Mouse (Mus musculus) thymus, postnatal 14 days (tissue): ENCODE data around the gene Apba3.
"Not testable (repeated sequence)": the region's sequence is repeated elsewhere in the genome, so short reads cannot be mapped to it uniquely, and the experiment has no call there.

Experiments used
- DNase-seq: peaks from one replicate; pipeline ENCODE4 v3.0.0; 2021

Apba3 gene

GRCm38 (mm10) chr10:81266211-81267105 is at the start of gene Apba3, which contains the start of gene Mrpl54:
Gene Apba3 (plus strand): TSS chr10:81266960.
Gene Mrpl54 (minus strand): TSS chr10:81266934.
- peak; percentile 97 for DNase-seq

DNA sequence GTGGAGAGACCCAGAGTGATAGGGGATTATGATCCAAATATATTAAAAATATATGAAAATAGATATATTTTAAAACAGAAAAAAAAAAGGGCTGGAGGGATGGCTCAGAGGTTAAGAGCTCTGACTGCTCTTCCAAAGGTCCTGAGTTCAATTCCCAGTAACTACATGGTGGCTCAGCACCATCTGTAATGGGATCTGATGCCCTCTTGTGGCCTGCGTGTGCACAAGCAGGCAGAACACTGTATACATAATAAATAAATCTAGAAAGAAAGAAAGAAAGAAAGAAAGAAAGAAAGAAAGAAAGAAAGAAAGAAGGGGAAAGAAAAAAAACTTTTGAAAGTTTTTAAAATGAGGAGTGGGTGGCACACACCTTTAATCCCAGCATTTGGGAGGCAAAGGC is 49.5 kb upstream of the Apba3 start:
- peak; percentile 53 for DNase-seq

DNA sequence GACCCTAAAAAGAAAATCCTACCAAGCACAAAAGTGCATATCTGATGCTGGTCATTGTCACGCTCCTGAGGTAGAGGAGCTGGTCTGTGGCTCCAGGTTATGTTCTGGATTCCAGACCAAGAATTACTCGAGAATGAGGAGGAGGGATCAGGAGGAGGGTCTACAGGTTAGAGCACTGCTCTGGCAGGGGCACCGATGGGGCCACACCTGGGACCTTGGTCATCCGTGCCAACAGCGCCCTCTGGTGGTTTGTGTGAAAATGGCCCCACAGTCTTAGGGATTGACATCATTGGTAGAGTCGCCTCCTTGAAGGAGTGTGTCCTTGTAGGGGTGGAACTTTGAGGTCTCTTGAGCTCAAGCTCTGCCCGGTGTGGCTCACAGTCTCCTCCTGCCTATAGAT is 48.8 kb upstream of the Apba3 start:
- peak; percentile 82 for DNase-seq

DNA sequence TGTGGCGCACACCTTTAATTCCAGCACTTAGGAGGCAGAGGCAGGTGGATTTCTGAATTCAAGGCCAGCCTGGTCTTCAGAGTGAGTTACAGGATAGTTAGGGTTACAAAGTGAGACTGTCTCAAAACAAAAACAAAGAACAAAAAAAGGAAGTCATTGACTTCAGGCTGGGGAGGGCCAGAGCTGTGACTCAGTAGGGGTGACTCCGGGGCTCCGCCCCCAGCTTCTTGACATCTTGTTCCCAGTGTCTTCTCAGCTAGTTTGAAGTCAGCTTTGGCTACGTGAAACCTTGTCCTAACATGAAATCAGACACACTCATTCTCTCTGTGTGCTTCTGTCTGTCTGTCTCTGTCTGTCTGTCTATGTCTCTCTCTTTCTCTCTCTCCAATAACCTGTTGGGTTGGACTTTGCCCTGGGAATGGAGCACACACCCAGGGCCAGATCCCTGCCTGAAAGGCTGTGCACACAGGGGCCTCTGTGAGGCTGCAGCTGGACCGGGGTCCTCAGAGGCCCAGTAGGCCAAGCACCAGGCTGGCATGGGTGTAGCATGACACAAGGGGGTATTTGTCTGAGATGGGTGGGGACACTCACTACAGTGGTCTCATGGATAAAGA is 45.3 kb upstream of the Apba3 start:
- no peak for DNase-seq

DNA sequence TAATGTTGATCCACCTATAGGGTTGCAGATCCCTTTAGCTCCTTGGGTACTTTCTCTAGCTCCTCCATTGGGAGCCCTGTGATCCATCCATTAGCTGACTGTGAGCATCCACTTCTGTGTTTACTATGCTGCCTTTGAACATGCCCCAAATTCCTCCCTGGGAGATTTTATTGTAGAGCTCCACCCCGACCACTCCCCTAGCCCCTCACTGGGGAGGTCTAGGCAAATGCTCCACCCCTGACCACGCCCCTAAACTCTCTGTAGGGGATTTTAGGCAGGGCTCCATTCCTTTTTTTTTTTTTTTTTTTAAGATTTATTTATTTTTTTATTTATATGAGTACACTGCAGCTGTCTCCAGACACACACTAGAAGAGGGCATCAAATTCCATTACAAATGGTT is 43.0 kb upstream of the Apba3 start:
- not testable (repeated sequence) for DNase-seq

GRCm38 (mm10) chr10:81229735-81230437 is 36.9 kb upstream of the Apba3 start:
- DNase-seq: peak; percentile 49

DNA sequence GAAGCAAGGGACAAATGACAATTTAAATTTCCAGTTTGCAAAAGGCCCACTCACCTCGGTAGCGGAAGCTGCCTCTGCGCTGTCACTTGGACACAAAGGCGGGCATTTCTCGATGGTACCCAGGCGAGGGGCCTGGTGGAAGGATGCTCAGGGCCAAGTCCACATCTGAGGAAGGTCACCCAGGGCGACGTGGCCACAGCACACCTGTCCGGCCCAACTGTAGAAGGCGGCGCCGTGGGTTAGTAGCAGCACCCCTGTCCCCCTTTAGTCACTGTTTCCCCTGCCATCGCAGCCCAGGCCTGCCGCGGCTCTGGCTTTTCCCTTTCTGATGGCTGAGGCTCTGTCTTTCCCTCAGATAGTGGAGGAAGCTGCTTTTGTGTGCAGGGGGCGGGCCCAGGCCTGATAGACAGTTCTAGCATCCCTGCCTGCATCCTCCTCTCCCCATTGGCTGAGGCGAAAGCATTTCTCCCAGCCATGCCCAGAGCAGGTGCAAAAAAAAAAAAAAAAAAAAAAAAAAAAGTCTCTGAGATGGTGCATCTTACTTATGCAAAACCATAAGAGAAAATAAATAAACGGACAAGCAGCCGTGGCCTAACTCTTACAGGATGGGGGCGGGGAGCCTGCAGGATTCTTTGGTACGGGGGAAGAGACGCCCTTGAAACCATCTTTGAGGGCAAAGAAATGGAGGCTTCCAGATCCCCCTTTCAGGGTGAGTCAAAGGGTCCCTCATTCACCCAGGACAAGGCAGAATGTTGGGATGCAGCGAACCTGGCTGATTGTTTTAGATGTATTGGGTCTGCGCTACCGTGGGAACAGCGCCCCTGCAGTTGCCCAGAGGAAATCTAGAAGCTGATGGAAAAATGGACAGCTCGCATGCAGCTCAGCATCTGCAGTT is 36.1 kb upstream of the Apba3 start, which contains the start of gene Atcay:
Gene Atcay (minus strand): TSS at position 396 of the 895 bp plus-strand sequence.
- DNase-seq: peak; percentile 55

DNA sequence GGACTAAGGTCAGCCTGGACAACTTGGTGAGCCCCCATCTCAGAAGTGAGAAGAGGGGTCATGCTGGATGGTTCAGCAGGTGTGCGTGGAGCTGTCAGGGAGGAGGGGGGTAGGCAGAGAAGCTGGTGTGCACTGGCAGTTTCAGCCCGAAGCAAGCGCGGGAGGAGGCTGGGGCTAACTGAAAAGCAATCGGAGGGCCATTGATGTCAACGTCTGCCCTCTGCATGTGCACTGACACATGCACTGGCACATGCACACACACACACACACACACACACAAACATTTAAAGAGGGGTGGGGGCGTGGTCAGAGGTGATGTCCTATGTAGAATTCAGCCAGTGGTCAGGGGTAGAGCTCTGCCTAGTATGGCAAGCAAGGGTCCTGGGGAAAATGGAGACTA is 35.3 kb upstream of the Apba3 start:
- DNase-seq: no peak

- peak; percentile 95 for DNase-seq
Observed at GRCm38 (mm10) chr10:81232580-81233225, 34.1 kb upstream of the Apba3 start, which contains the start of gene Zfr2. Gene Zfr2 (plus strand): TSS chr10:81233155.

DNA sequence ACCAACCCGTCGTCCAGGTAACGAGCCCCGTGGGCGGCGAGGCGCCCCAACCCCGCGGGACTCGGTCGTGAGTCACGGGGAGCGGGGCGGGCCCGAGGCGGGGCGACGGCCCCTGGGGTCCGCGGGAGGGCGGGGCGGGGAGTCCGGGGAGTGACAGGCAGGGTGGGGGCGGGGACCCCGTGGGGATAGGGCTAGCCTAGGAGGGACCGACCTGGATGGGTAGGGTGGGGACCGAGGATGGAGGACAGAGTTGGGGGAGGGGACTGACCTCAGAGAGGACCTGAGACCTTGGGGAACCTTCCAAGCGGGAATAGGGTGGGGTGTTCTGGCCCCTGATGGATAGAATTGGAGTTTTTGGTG is 33.6 kb upstream of the Apba3 start:
- no peak for DNase-seq

GRCm38 (mm10) chr10:81234206-81234605 is 32.6 kb upstream of the Apba3 start:
- DNase-seq: no peak

DNA sequence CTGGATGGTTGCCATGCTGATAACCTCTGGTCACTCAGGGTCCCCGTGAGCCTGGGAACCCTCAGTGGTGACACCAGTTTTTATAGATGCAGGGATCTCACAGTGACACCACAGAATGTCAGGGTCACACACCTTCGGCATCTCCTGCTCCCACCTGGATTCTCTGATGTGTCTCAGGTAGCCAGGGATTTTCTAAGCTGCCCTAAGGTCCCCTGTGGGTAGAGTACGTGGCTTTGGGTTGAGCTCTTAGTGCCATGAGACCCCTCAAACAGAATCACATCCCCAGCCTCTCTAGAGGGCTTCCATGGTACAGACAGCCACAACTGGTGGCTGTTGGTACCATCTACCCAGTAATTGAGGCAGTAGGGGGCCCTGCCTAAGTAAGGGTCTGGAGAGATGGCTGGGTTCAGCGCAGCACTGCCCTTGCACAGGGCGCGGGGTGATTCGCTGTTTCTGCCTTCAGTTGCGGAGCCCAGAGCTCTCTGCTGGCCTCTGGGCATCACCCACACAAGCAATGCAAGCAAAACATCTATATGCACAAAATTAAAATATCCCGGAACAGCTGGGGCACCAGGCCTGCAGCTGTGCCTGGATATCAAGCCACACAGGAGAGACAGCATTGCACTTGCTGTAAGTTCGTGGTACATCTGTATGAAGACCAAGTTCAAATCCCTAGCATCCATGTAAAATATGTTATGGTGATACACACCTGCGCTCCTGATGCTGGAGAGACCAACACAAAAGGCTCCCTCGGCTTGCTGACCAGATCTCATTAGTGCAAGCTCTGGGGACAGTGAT is 30.1 kb upstream of the Apba3 start:
- DNase-seq: no peak

DNA sequence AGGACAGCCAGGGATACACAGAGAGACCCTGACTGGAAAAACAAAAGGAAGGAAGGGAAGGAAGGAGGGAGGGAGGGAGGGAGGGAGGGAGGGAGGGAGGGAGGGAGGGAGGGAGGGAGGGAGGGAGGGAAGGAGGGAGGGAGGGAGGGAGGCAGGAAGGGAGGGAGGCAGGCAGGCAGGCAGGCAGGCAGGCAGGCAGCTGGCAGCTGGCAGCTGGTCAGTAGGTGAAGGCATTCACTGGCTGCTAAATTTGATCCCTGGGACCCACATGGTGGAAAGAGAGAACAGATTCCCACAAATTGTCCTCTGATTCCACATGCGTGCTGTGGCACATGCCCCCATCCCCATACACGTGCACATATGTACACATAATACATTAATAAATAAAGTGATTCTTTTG is 28.1 kb upstream of the Apba3 start:
- DNase-seq: no peak

DNA sequence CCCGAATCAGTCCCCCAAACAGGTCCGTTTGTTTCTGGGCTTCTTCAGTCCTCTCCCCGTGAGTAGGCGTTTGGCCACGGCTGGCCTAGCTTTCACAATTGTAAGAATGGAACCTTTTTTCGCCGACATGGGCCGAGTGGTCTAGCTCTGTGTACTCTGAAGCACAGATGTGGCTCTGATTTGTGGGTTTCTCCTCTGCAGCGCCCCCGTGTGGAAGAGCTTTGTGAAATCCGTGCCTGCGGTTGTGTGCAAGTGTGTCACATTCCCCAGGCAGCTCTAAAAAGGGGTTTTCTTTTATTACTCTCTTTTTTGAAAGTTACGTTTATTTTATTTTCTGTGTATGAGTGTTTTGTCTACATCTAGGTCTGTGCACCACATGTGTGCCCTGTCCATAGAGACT is 25.9 kb upstream of the Apba3 start:
- DNase-seq: peak; percentile 80

- peak; percentile 56 for DNase-seq
Observed at GRCm38 (mm10) chr10:81242021-81242420, 24.7 kb upstream of the Apba3 start.

GRCm38 (mm10) chr10:81244146-81244545 is 22.6 kb upstream of the Apba3 start:
- no peak for DNase-seq

DNA sequence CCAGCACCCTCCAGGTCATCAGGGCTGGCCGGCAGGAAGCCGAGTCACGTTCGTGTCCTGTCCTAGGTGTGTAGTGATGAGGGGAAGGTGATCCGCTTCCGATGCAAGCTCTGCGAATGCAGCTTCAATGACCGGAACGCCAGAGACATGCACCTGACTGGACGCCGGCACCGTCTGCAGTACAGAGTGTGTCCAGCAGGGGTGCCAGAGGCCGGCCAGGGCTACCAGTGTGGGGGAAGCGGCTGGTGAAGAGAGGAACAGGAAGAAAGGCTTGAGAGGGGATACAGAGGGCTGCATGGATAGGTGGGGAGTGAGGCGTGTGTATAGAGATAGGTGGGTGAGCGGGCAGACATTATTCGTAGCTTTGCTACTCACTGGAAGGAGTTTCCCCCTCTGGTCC is 22.2 kb upstream of the Apba3 start:
- peak; percentile 87 for DNase-seq

- no peak for DNase-seq
Observed at GRCm38 (mm10) chr10:81245166-81245565, 21.6 kb upstream of the Apba3 start.

DNA sequence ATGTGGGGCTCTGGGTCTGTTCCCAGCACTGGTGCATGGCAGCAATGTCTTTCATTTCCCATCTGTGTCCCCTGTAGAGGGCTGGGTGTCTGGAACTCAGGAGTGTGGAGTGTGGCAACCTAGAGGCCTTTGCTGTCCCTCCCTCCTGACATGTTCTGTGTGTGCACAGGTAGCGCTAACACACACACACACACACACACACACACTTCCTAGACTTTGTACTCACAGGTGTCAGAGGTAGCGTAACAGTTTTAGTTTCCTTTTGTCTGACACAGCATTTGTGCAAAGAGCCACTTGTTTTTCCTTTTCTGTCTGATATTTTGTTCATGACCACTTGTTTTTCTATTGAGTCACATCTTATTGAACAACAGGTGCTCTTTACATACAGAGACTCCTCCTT is 19.0 kb upstream of the Apba3 start:
- DNase-seq: peak; percentile 64

DNA sequence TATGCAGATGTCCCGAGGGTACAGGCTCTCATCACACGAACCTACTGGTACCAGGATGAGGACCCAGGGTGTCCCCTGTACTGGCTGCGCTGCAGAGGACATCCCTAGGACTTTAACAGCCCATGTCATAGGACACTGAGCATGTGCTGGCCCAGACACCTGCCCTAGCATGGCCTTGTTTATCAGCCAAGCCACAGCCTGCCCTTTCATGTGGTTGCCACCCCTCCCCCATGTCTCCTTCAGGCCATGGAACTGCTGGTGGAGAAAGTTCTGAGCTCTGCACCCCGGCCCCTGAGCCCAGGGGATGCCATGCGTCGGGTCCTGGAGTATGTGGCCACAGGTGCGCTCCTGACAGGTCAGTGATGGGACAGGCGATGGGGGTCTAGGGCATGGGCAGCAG is 17.3 kb upstream of the Apba3 start:
- DNase-seq: no peak
